Mouse (Mus musculus): ENCODE data around the gene St6galnac6. TPM values are rescaled to one million over a fixed set of nuclear protein-coding genes. Genes with fewer than 3 reads are reported as not detected.

Gene St6galnac6
- polyA plus RNA-seq, 1 experiment from 2014 or later: 27.7 TPM

DNA sequence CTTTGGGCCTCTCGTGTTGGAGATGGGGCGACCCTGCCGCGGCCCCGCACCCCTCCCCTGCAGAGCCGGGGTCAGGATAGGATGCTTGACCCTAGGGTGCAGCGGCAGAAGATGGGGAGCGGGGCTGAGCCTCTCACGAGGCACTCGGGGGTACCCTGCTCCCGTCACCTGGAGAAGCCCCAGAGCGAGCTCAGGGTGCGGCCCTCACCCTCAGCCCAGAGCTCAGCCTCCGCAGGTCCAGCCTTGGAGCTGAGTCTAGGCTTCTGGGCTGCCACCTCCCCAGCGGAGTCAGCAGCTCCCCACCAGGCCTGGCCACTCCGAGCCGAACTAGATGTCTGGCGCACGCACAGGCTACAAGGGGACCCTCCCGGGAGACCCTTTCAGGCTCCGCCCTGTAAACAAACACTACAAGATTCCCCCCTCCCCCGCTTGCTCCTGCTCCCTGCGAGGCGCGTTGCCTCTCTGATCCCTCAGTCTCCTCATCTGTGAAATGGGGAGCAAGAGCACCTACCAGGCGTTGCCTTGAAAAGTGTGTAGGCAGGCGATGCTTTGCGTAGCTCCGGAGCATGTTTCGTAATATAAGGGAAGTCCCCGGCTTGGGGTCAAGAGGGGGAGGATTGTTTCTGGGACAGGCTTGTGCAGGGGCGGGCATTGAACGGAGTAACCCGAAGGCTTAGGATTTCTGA is 7.9 kb downstream of the St6galnac6 start:
- H3K27me3 ChIP-seq: peaks cover 3% of the 10 kb centered on the region; the same call in 1 of the 2 replicates
- WGBS: 6% methylated on average over 34 of the region's 34 CpGs
- peak overlapping the region; percentile 78 for H3K4me3 ChIP-seq
- H3K4me1 ChIP-seq (replicated peaks): peaks cover 28% of the 10 kb centered on the region
- no peaks in the 10 kb centered on the region for H3K36me3 ChIP-seq
- no peak overlapping the region for H3K27ac ChIP-seq (replicated peaks)
- ATAC-seq (ENCODE audit: low FRiP score, low read depth): peak; percentile 21; the same call in 1 of the 2 replicates
- peak overlapping the region; percentile 85 for H3K4me2 ChIP-seq
- H3K9me3 ChIP-seq: no peaks in the 10 kb centered on the region
- H3K9ac ChIP-seq: peak overlapping the region; percentile 74

DNA sequence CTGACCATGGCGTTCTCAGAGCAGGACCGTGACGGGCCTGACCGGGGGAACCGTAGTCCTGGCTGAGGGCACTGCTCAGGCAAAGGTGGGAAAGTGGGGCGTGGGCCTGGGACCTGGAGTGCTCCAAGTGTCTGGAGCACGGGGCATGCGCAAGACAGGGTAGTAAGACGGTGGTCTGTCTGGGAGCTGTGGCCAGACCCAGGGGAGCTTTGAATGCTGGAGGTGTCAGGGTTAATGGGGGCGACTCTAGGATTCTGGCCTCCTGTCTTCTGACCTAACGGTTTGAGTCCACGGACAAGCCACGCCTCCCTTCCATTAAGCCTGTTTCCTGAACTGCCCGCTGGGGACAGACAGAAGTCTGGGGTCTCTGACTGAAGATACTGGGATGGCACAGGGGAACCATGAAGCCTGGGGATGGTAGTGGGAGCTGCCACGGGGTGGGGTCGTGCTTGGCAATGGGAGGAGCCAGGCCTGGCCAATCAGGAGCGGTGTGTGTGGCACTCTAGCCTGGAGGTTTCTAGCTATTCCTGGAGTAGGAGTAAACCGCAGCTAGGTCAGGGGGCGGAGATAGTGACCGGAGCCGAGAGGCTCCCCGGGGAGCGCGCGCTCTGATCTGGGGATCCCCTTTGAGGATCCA is 8.8 kb downstream of the St6galnac6 start:
- Histone ChIP-seq H3K36me3 (0 out of 2 replicates have a peak, but pooled peaks cover 5% of the 10 kb centered on the region), H3K27ac (replicated peaks) (no peak overlapping the region), H3K9me3 (no peaks in the 10 kb centered on the region), H3K27me3 (peaks cover 3% of the 10 kb centered on the region; the same call in 1 of the 2 replicates), H3K4me3 (peak overlapping the region; percentile 78), H3K4me2 (peak overlapping the region; percentile 85), H3K4me1 (replicated peaks) (peaks cover 28% of the 10 kb centered on the region), H3K9ac (no peak overlapping the region)
- ATAC-seq (ENCODE audit: low FRiP score, low read depth): peak; percentile 43; the same call in 1 of the 2 replicates
- 9% methylated on average over 25 of the region's 25 CpGs for WGBS

GRCm38 (mm10) chr2:32608778-32609435 is 9.4 kb downstream of the St6galnac6 start:
- H3K36me3 ChIP-seq: 0 out of 2 replicates have a peak, but pooled peaks cover 5% of the 10 kb centered on the region
- H3K4me2 ChIP-seq: peak overlapping the region; percentile 85
- H3K9me3 ChIP-seq: no peaks in the 10 kb centered on the region
- H3K9ac ChIP-seq: no peak overlapping the region
- no peak for ATAC-seq (ENCODE audit: low FRiP score, low read depth)
- peak overlapping the region; percentile 78 for H3K4me3 ChIP-seq
- H3K27me3 ChIP-seq: peaks cover 3% of the 10 kb centered on the region; the same call in 1 of the 2 replicates
- WGBS: 45% methylated on average over 18 of the region's 18 CpGs
- H3K27ac ChIP-seq (replicated peaks): no peak overlapping the region
- peaks cover 28% of the 10 kb centered on the region for H3K4me1 ChIP-seq (replicated peaks)

GRCm38 (mm10) chr2:32610610-32611229 is 11.2 kb downstream of the St6galnac6 start:
- no peak overlapping the region for H3K9ac ChIP-seq
- H3K4me3 ChIP-seq: peak overlapping the region; percentile 28

DNA sequence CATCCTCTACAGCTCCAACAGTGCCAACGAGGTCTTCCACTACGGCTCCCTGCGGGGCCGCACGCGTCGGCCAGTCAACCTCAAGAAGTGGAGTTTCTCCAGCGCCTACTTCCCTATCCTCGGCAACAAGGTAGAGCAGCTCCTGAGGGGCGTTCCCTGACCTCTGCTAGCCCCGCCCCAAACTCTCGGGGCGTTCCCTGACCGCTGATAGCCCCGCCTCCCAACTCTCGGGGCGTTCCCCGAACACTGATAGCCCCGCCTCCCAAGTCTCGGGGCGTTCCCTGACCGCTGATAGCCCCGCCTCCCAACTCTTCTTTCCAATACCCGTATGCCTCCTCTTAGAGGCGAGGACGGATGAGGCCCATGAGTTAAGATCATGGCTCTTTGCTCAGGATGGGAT is 12.8 kb downstream of the St6galnac6 start:
- 64% methylated on average over 26 of the region's 26 CpGs for whole genome bisulfite sequencing
- H3K36me3 ChIP-seq: peaks cover 14% of the 10 kb centered on the region

More at GRCm38 (mm10) chr2:32610610-32611229, 11.2 kb downstream of the St6galnac6 start:
- Histone ChIP-seq H3K4me1 (replicated peaks) (peaks cover 28% of the 10 kb centered on the region), H3K27me3 (peaks cover 3% of the 10 kb centered on the region; the same call in 1 of the 2 replicates), H3K9me3 (no peaks in the 10 kb centered on the region), H3K4me2 (peak overlapping the region; percentile 46), H3K27ac (replicated peaks) (no peak overlapping the region), H3K36me3 (peaks cover 10% of the 10 kb centered on the region)
- WGBS: 15% methylated on average over 23 of the region's 23 CpGs
- no peak for ATAC-seq (ENCODE audit: low FRiP score, low read depth)

GRCm38 (mm10) chr2:32617109-32617508 is 17.6 kb downstream of the St6galnac6 start:
- Histone ChIP-seq H3K27me3 (no peaks in the 10 kb centered on the region), H3K4me3 (no peak overlapping the region), H3K9ac (no peak overlapping the region), H3K9me3 (no peaks in the 10 kb centered on the region), H3K4me1 (replicated peaks) (peaks cover 25% of the 10 kb centered on the region), H3K36me3 (peaks cover 23% of the 10 kb centered on the region), H3K27ac (replicated peaks) (no peak overlapping the region), H3K4me2 (no peak overlapping the region)
- no peak for ATAC-seq (ENCODE audit: low FRiP score, low read depth)
- 86% methylated on average over 1 of the region's 1 CpGs for WGBS

More for the DNA sequence above, 12.8 kb downstream of the St6galnac6 start:
- no peak overlapping the region for H3K9ac ChIP-seq
- no peak overlapping the region for H3K27ac ChIP-seq (replicated peaks)
- peaks cover 3% of the 10 kb centered on the region; the same call in 1 of the 2 replicates for H3K27me3 ChIP-seq
- ATAC-seq (ENCODE audit: low FRiP score, low read depth): no peak
- peaks cover 22% of the 10 kb centered on the region for H3K4me1 ChIP-seq (replicated peaks)
- no peak overlapping the region for H3K4me2 ChIP-seq
- H3K4me3 ChIP-seq: no peak overlapping the region
- H3K9me3 ChIP-seq: no peaks in the 10 kb centered on the region

DNA sequence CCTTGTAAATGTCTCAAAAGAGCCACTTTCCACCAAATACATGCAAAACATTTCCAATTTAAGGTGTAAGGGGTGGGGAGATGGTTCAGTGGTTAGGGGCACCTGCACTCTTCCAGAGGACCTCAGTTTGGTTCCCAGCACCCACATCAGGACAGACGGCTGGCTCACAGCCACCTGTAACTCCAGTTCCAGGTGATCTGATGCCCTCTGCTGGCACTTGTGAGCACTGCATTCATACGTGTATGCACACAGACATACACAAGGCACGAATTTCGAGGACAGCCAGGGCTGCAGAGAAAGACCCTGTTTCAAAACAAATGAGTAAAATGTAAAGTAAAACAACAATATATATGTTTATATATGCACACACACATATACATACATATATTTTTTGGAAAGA is 18.1 kb downstream of the St6galnac6 start:
- H3K27ac ChIP-seq (replicated peaks): no peak overlapping the region
- no peaks in the 10 kb centered on the region for H3K27me3 ChIP-seq
- H3K36me3 ChIP-seq: peaks cover 23% of the 10 kb centered on the region
- H3K4me3 ChIP-seq: no peak overlapping the region
- H3K9me3 ChIP-seq: no peaks in the 10 kb centered on the region
- no peak for ATAC-seq (ENCODE audit: low FRiP score, low read depth)
- no peak overlapping the region for H3K9ac ChIP-seq
- WGBS: 89% methylated on average over 4 of the region's 4 CpGs
- peaks cover 25% of the 10 kb centered on the region for H3K4me1 ChIP-seq (replicated peaks)
- H3K4me2 ChIP-seq: no peak overlapping the region

- no peak overlapping the region for H3K4me3 ChIP-seq
- no peak overlapping the region for H3K9ac ChIP-seq
- WGBS: 53% methylated on average over 9 of the region's 9 CpGs
- no peaks in the 10 kb centered on the region for H3K27me3 ChIP-seq
- H3K36me3 ChIP-seq: peaks cover 20% of the 10 kb centered on the region
- no peaks in the 10 kb centered on the region for H3K9me3 ChIP-seq
- peaks cover 25% of the 10 kb centered on the region for H3K4me1 ChIP-seq (replicated peaks)
- H3K27ac ChIP-seq (replicated peaks): no peak overlapping the region
- no peak for ATAC-seq (ENCODE audit: low FRiP score, low read depth)
- H3K4me2 ChIP-seq: no peak overlapping the region
Measured at GRCm38 (mm10) chr2:32618051-32618450, 18.5 kb downstream of the St6galnac6 start.

GRCm38 (mm10) chr2:32620682-32621516 is 21.4 kb downstream of the St6galnac6 start:
- H3K9ac ChIP-seq: no peak overlapping the region
- no peak overlapping the region for H3K4me2 ChIP-seq
- H3K27ac ChIP-seq (replicated peaks): peak overlapping the region; percentile 13; the same call in 1 of the 2 replicates
- H3K27me3 ChIP-seq: no peaks in the 10 kb centered on the region
- H3K36me3 ChIP-seq: peaks cover 13% of the 10 kb centered on the region; the same call in 1 of the 2 replicates
- peaks cover 41% of the 10 kb centered on the region for H3K4me1 ChIP-seq (replicated peaks)
- no peaks in the 10 kb centered on the region for H3K9me3 ChIP-seq
- WGBS: 49% methylated on average over 4 of the region's 4 CpGs
- no peak for ATAC-seq (ENCODE audit: low FRiP score, low read depth)
- no peak overlapping the region for H3K4me3 ChIP-seq

GRCm38 (mm10) chr2:32621517-32621859 is 22.0 kb downstream of the St6galnac6 start, which contains the start of gene Ak1:
Ak1 (plus strand) TSS chr2:32621758.
- H3K36me3 ChIP-seq: peaks cover 13% of the 10 kb centered on the region; the same call in 1 of the 2 replicates
- 34% methylated on average over 7 of the region's 7 CpGs for WGBS
- H3K9ac ChIP-seq: no peak within 1 kb of the TSS
- peak within 1 kb of the TSS; percentile 13; the same call in 1 of the 2 replicates for H3K27ac ChIP-seq (replicated peaks)
- no peaks in the 10 kb centered on the region for H3K27me3 ChIP-seq
- H3K4me1 ChIP-seq (replicated peaks): peaks cover 47% of the 10 kb centered on the region
- H3K9me3 ChIP-seq: no peaks in the 10 kb centered on the region
- H3K4me2 ChIP-seq: no peak within 1 kb of the TSS
- ATAC-seq (ENCODE audit: low FRiP score, low read depth): no peak
- no peak within 1 kb of the TSS for H3K4me3 ChIP-seq
